Mouse (Mus musculus) limb, embryonic 15.5 days (tissue): ENCODE results near the gene Tesmin. TPM values are rescaled to one million over a fixed set of nuclear protein-coding genes. Genes with fewer than 3 reads are reported as not detected.

Experiments
- ATAC-seq: fragments of 200-750 bp; cut with Nextera tagmentation; 2 replicates; pipeline ENCODE4 v1.8.0; 2017; ENCODE audit warnings: low read depth, moderate TSS enrichment; ENCODE audit not compliant: insufficient number of reproducible peaks, low FRiP score, low TSS enrichment
- H3K27ac ChIP-seq: fragments of 300-500 bp; sonication (generic); 2 replicates; pipeline ENCODE4 v1.5.1; 2015; ENCODE audit warnings: moderate library complexity, mild to moderate bottlenecking, inconsistent platforms
- H3K27me3 ChIP-seq: fragments of 300-500 bp; sonication (generic); 2 replicates; pipeline ENCODE4 v1.6.1; 2015; ENCODE audit warnings: inconsistent platforms
- H3K36me3 ChIP-seq: fragments of 300-500 bp; sonication (generic); 2 replicates; pipeline ENCODE4 v1.6.1; 2015; ENCODE audit warnings: inconsistent platforms
- H3K4me1 ChIP-seq: fragments of 300-500 bp; sonication (generic); 2 replicates; pipeline ENCODE4 v1.6.1; 2015; ENCODE audit warnings: inconsistent platforms
- H3K4me2 ChIP-seq: fragments of 300-500 bp; sonication (generic); 2 replicates; pipeline ENCODE4 v1.6.1; 2015; ENCODE audit warnings: mild to moderate bottlenecking, inconsistent platforms
- H3K4me3 ChIP-seq: fragments of 300-500 bp; sonication (generic); 2 replicates; pipeline ENCODE4 v1.5.1; 2015; ENCODE audit warnings: mild to moderate bottlenecking, inconsistent platforms
- H3K9ac ChIP-seq: fragments of 300-500 bp; sonication (generic); 2 replicates; pipeline ENCODE4 v1.6.1; 2015; ENCODE audit warnings: inconsistent platforms
- H3K9me3 ChIP-seq: fragments of 300-500 bp; sonication (generic); 2 replicates; pipeline ENCODE4 v1.6.1; 2016; ENCODE audit warnings: inconsistent platforms
- WGBS: fragments of 180-500 bp; shearing (Covaris S2); methylation state at CpG from one replicate; pipeline ENCODE4 v1.1.7; 2015; 5-methylcytosine and 5-hydroxymethylcytosine counted together
- polyA plus RNA-seq: library from polyadenylated mRNA; unstranded; fragments of >200 nt; fragmentation: Nextera tagmentation; extraction: Ambion mirVana; gene quantifications from 2 replicates; pipeline ENCODE4 v1.2.1, GENCODE M21; 2015

The Tesmin gene
- polyA plus RNA-seq, 1 experiment from 2014 or later: 0.28 TPM

GRCm38 (mm10) chr19:3400057-3400456, 11.4 kb downstream of the Tesmin start:
- Histone ChIP-seq H3K4me1 (no peaks in the 10 kb centered on the region), H3K4me2 (no peak overlapping the region), H3K27ac (no peak overlapping the region), H3K9ac (no peak overlapping the region), H3K27me3 (no peaks in the 10 kb centered on the region), H3K9me3 (no peaks in the 10 kb centered on the region), H3K36me3 (no peaks in the 10 kb centered on the region), H3K4me3 (no peak overlapping the region)
- ATAC-seq: no peak
- WGBS: 85% methylated on average over 4 of the region's 4 CpGs

GRCm38 (mm10) chr19:3401504-3401903, 12.8 kb downstream of the Tesmin start:
- H3K27me3 ChIP-seq: no peaks in the 10 kb centered on the region
- ATAC-seq: no peak
- no peak overlapping the region for H3K27ac ChIP-seq
- H3K4me1 ChIP-seq: no peaks in the 10 kb centered on the region
- H3K4me2 ChIP-seq: no peak overlapping the region
- no peak overlapping the region for H3K9ac ChIP-seq
- WGBS: 85% methylated on average over 7 of the region's 7 CpGs
- no peaks in the 10 kb centered on the region for H3K36me3 ChIP-seq
- no peaks in the 10 kb centered on the region for H3K9me3 ChIP-seq
- no peak overlapping the region for H3K4me3 ChIP-seq

GRCm38 (mm10) chr19:3401943-3402342, 13.3 kb downstream of the Tesmin start:
- H3K4me1 ChIP-seq: no peaks in the 10 kb centered on the region
- no peaks in the 10 kb centered on the region for H3K9me3 ChIP-seq
- ATAC-seq: no peak
- H3K4me3 ChIP-seq: no peak overlapping the region
- no peak overlapping the region for H3K4me2 ChIP-seq
- WGBS: 56% methylated on average over 7 of the region's 7 CpGs
- H3K27ac ChIP-seq: no peak overlapping the region
- H3K27me3 ChIP-seq: no peaks in the 10 kb centered on the region
- H3K36me3 ChIP-seq: no peaks in the 10 kb centered on the region
- no peak overlapping the region for H3K9ac ChIP-seq

- ATAC-seq: no peak
- Histone ChIP-seq H3K27ac (no peak overlapping the region), H3K27me3 (no peaks in the 10 kb centered on the region), H3K9ac (no peak overlapping the region), H3K9me3 (no peaks in the 10 kb centered on the region), H3K4me3 (no peak overlapping the region), H3K4me2 (no peak overlapping the region), H3K36me3 (no peaks in the 10 kb centered on the region), H3K4me1 (no peaks in the 10 kb centered on the region)
- 71% methylated on average over 6 of the region's 6 CpGs for WGBS
Observed at GRCm38 (mm10) chr19:3402390-3402789, 13.7 kb downstream of the Tesmin start.

GRCm38 (mm10) chr19:3404030-3404429, 15.4 kb downstream of the Tesmin start:
- 84% methylated on average over 7 of the region's 7 CpGs for WGBS
- H3K4me1 ChIP-seq: no peaks in the 10 kb centered on the region
- H3K4me2 ChIP-seq: no peak overlapping the region
- ATAC-seq: no peak
- no peaks in the 10 kb centered on the region for H3K36me3 ChIP-seq
- H3K9me3 ChIP-seq: no peaks in the 10 kb centered on the region
- no peak overlapping the region for H3K9ac ChIP-seq
- no peak overlapping the region for H3K27ac ChIP-seq
- H3K4me3 ChIP-seq: no peak overlapping the region
- no peaks in the 10 kb centered on the region for H3K27me3 ChIP-seq

- H3K27ac ChIP-seq: no peak overlapping the region
- no peak overlapping the region for H3K4me3 ChIP-seq
- no peak for ATAC-seq
- no peaks in the 10 kb centered on the region for H3K4me1 ChIP-seq
- no peaks in the 10 kb centered on the region for H3K27me3 ChIP-seq
- no peak overlapping the region for H3K4me2 ChIP-seq
- no peaks in the 10 kb centered on the region for H3K9me3 ChIP-seq
- WGBS: 46% methylated on average over 1 of the region's 1 CpGs
- no peak overlapping the region for H3K9ac ChIP-seq
- H3K36me3 ChIP-seq: no peaks in the 10 kb centered on the region
Observed at GRCm38 (mm10) chr19:3405531-3406281, 17.0 kb downstream of the Tesmin start.

- no peaks in the 10 kb centered on the region for H3K9me3 ChIP-seq
- WGBS: 1% methylated on average over 37 of the region's 37 CpGs
- peak within 1 kb of the TSS; percentile 60 for H3K4me2 ChIP-seq
- peaks cover 38% of the 10 kb centered on the region for H3K27me3 ChIP-seq
- peak within 1 kb of the TSS; percentile 36 for H3K4me3 ChIP-seq
- ATAC-seq: no peak
- H3K36me3 ChIP-seq: no peaks in the 10 kb centered on the region
- peaks cover 8% of the 10 kb centered on the region for H3K4me1 ChIP-seq
- H3K27ac ChIP-seq: no peak within 1 kb of the TSS
- H3K9ac ChIP-seq: 0 out of 2 replicates have a peak within 1 kb of the TSS, but pooled peaks have one; percentile 10
Observed at GRCm38 (mm10) chr19:3414268-3414733, 25.6 kb downstream of the Tesmin start, which contains the start of gene Gal. TSS of gene Gal (minus strand) at chr19:3414544.

GRCm38 (mm10) chr19:3419251-3419650, 30.6 kb downstream of the Tesmin start:
- Histone ChIP-seq H3K4me3 (no peak overlapping the region), H3K4me2 (no peak overlapping the region), H3K9ac (no peak overlapping the region), H3K9me3 (no peaks in the 10 kb centered on the region), H3K4me1 (peaks cover 5% of the 10 kb centered on the region), H3K27ac (no peak overlapping the region), H3K36me3 (no peaks in the 10 kb centered on the region), H3K27me3 (peaks cover 20% of the 10 kb centered on the region)
- 50% methylated on average over 5 of the region's 5 CpGs for WGBS
- no peak for ATAC-seq

- WGBS: 64% methylated on average over 6 of the region's 6 CpGs
- Histone ChIP-seq H3K27ac (no peak overlapping the region), H3K9me3 (no peaks in the 10 kb centered on the region), H3K4me3 (no peak overlapping the region), H3K4me2 (no peak overlapping the region), H3K9ac (no peak overlapping the region), H3K36me3 (no peaks in the 10 kb centered on the region), H3K27me3 (no peaks in the 10 kb centered on the region), H3K4me1 (no peaks in the 10 kb centered on the region)
- no peak for ATAC-seq
Observed at GRCm38 (mm10) chr19:3422488-3422887, 33.8 kb downstream of the Tesmin start.

GRCm38 (mm10) chr19:3422981-3423380, 34.3 kb downstream of the Tesmin start:
- Histone ChIP-seq H3K27ac (no peak overlapping the region), H3K4me1 (no peaks in the 10 kb centered on the region), H3K4me3 (no peak overlapping the region), H3K36me3 (no peaks in the 10 kb centered on the region), H3K9me3 (no peaks in the 10 kb centered on the region), H3K9ac (no peak overlapping the region), H3K4me2 (no peak overlapping the region), H3K27me3 (no peaks in the 10 kb centered on the region)
- ATAC-seq: no peak
- 38% methylated on average over 4 of the region's 4 CpGs for WGBS

GRCm38 (mm10) chr19:3424214-3424613, 35.6 kb downstream of the Tesmin start:
- Histone ChIP-seq H3K9ac (no peak overlapping the region), H3K36me3 (no peaks in the 10 kb centered on the region), H3K27me3 (no peaks in the 10 kb centered on the region), H3K27ac (no peak overlapping the region), H3K4me3 (no peak overlapping the region), H3K9me3 (no peaks in the 10 kb centered on the region), H3K4me2 (no peak overlapping the region), H3K4me1 (0 out of 2 replicates have a peak, but pooled peaks cover 3% of the 10 kb centered on the region)
- WGBS: 35% methylated on average over 2 of the region's 2 CpGs
- ATAC-seq: no peak

- Histone ChIP-seq H3K9me3 (no peaks in the 10 kb centered on the region), H3K27ac (no peak overlapping the region), H3K4me2 (no peak overlapping the region), H3K27me3 (no peaks in the 10 kb centered on the region), H3K4me1 (0 out of 2 replicates have a peak, but pooled peaks cover 5% of the 10 kb centered on the region), H3K4me3 (no peak overlapping the region), H3K9ac (no peak overlapping the region), H3K36me3 (no peaks in the 10 kb centered on the region)
- ATAC-seq: no peak
- 75% methylated on average over 15 of the region's 15 CpGs for WGBS
Observed at GRCm38 (mm10) chr19:3428057-3428830, 39.6 kb downstream of the Tesmin start.
